Mouse (Mus musculus): ENCODE data around the gene Rgs7. TPM values are rescaled to one million over a fixed set of nuclear protein-coding genes. Genes with fewer than 3 reads are reported as not detected.

Gene Rgs7
- polyA plus RNA-seq (2015; fragmentation: Nextera tagmentation; extraction: Ambion mirVana) = 8.4 and 15.4 TPM in 2 replicates

GRCm38 (mm10) chr1:175491861-175492682 lies at the start of gene Rgs7:
Gene Rgs7, minus strand, starts transcription at chr1:175492500.

Other genes with a start within 250 kb of the Rgs7 start
- gene Kmo, start 127.9 kb upstream of the Rgs7 start, polyA plus RNA-seq (2015; fragmentation: Nextera tagmentation; extraction: Ambion mirVana) = 0.79 and 1.1 TPM in 2 replicates
- 82.3 and 114 TPM in 2 replicates for gene Fh1, start 133.1 kb upstream of the Rgs7 start, polyA plus RNA-seq (2015; fragmentation: Nextera tagmentation; extraction: Ambion mirVana)
- gene Opn3, start 200.3 kb upstream of the Rgs7 start, polyA plus RNA-seq (2015; fragmentation: Nextera tagmentation; extraction: Ambion mirVana) = 4.1 and 7.5 TPM in 2 replicates
- 1.2 and 1.3 TPM in 2 replicates for gene Chml, start 200.4 kb upstream of the Rgs7 start, polyA plus RNA-seq (2015; fragmentation: Nextera tagmentation; extraction: Ambion mirVana)
- gene Wdr64, start 206.1 kb upstream of the Rgs7 start, polyA plus RNA-seq (2015; fragmentation: Nextera tagmentation; extraction: Ambion mirVana) = not detected in 2 replicates

Data from adrenal gland, postnatal 0 days (tissue).